Mouse (Mus musculus): ENCODE measurements around the gene Map3k6. TPM values are rescaled to one million over a fixed set of nuclear protein-coding genes. Genes with fewer than 3 reads are reported as not detected.

Gene Map3k6
- total and polyA plus RNA-seq, 2 experiments from 2014 or later = 2.7 to 13.8 TPM

GRCm38 (mm10) chr4:133227636-133228035, 13.0 kb upstream of the Map3k6 start:
- H3K9ac ChIP-seq (replicated peaks; ENCODE audit: low read depth, low read length) = no peak overlapping the region
- no peak for ATAC-seq (ENCODE audit: insufficient read depth, low read depth)
- H3K4me1 ChIP-seq (ENCODE audit: control insufficient read depth, insufficient read depth) = no peaks in the 10 kb centered on the region
- no peak overlapping the region for H3K27ac ChIP-seq (ENCODE audit: low read depth)
- TF ChIP-seq CTCF (IDR thresholded peaks at IDR 0.05; ENCODE audit: low read depth) = no peak
- no peak for TF ChIP-seq EP300 (IDR thresholded peaks at IDR 0.05; ENCODE audit: low read depth)
- no peak overlapping the region for H3K4me3 ChIP-seq (ENCODE audit: low read depth, low read length)
- no peaks in the 10 kb centered on the region for H3K27me3 ChIP-seq (ENCODE audit: control insufficient read depth, insufficient read depth, low read length)
- H3K4me2 ChIP-seq (ENCODE audit: low read depth, low read length) = no peak overlapping the region
- 73% methylated on average over 8 of the region's 8 CpGs for WGBS
- no peaks in the 10 kb centered on the region for H3K9me3 ChIP-seq (replicated peaks; ENCODE audit: control insufficient read depth, low read length)
- DNase-seq (ENCODE audit: low spot score) = no peak
- no peaks in the 10 kb centered on the region for H3K36me3 ChIP-seq (replicated peaks; ENCODE audit: control insufficient read depth, insufficient read depth, low read length)

GRCm38 (mm10) chr4:133229582-133229981, 11.0 kb upstream of the Map3k6 start:
- TF ChIP-seq CTCF (IDR thresholded peaks at IDR 0.05; ENCODE audit: low read depth) (no peak), EP300 (IDR thresholded peaks at IDR 0.05; ENCODE audit: low read depth) (no peak)
- no peaks in the 10 kb centered on the region for H3K9me3 ChIP-seq (replicated peaks; ENCODE audit: control insufficient read depth, low read length)

GRCm38 (mm10) chr4:133233285-133233976, 7.2 kb upstream of the Map3k6 start:
- DNase-seq (ENCODE audit: low spot score) = peak; percentile 46
- no peaks in the 10 kb centered on the region for H3K9me3 ChIP-seq (replicated peaks; ENCODE audit: control insufficient read depth, low read length)
- TF ChIP-seq CTCF (IDR thresholded peaks at IDR 0.05; ENCODE audit: low read depth) = peak; percentile 64
- TF ChIP-seq EP300 (IDR thresholded peaks at IDR 0.05; ENCODE audit: low read depth) = no peak
- no peaks in the 10 kb centered on the region for H3K36me3 ChIP-seq (replicated peaks; ENCODE audit: control insufficient read depth, insufficient read depth, low read length)
- no peaks in the 10 kb centered on the region for H3K4me1 ChIP-seq (ENCODE audit: control insufficient read depth, insufficient read depth)
- WGBS = 30% methylated on average over 10 of the region's 10 CpGs
- ATAC-seq (ENCODE audit: insufficient read depth, low read depth) = no peak
- H3K9ac ChIP-seq (replicated peaks; ENCODE audit: low read depth, low read length) = no peak overlapping the region
- no peaks in the 10 kb centered on the region for H3K27me3 ChIP-seq (ENCODE audit: control insufficient read depth, insufficient read depth, low read length)
- H3K4me3 ChIP-seq (ENCODE audit: low read depth, low read length) = no peak overlapping the region
- no peak overlapping the region for H3K27ac ChIP-seq (ENCODE audit: low read depth)
- H3K4me2 ChIP-seq (ENCODE audit: low read depth, low read length) = no peak overlapping the region

More at GRCm38 (mm10) chr4:133229582-133229981, 11.0 kb upstream of the Map3k6 start:
- no peaks in the 10 kb centered on the region for H3K4me1 ChIP-seq (ENCODE audit: control insufficient read depth, insufficient read depth)
- no peak overlapping the region for H3K4me2 ChIP-seq (ENCODE audit: low read depth, low read length)
- H3K27me3 ChIP-seq (ENCODE audit: control insufficient read depth, insufficient read depth, low read length) = no peaks in the 10 kb centered on the region
- DNase-seq (ENCODE audit: low spot score) (no peak), ATAC-seq (ENCODE audit: insufficient read depth, low read depth) (no peak)
- H3K36me3 ChIP-seq (replicated peaks; ENCODE audit: control insufficient read depth, insufficient read depth, low read length) = no peaks in the 10 kb centered on the region
- 82% methylated on average over 8 of the region's 8 CpGs for WGBS
- H3K4me3 ChIP-seq (ENCODE audit: low read depth, low read length) = no peak overlapping the region
- H3K9ac ChIP-seq (replicated peaks; ENCODE audit: low read depth, low read length) = no peak overlapping the region
- H3K27ac ChIP-seq (ENCODE audit: low read depth) = no peak overlapping the region

GRCm38 (mm10) chr4:133234771-133235170, 5.8 kb upstream of the Map3k6 start:
- Histone ChIP-seq H3K36me3 (replicated peaks; ENCODE audit: control insufficient read depth, insufficient read depth, low read length) (no peaks in the 10 kb centered on the region), H3K27me3 (ENCODE audit: control insufficient read depth, insufficient read depth, low read length) (no peaks in the 10 kb centered on the region), H3K27ac (ENCODE audit: low read depth) (no peak overlapping the region), H3K9me3 (replicated peaks; ENCODE audit: control insufficient read depth, low read length) (no peaks in the 10 kb centered on the region), H3K9ac (replicated peaks; ENCODE audit: low read depth, low read length) (no peak overlapping the region), H3K4me1 (ENCODE audit: control insufficient read depth, insufficient read depth) (no peaks in the 10 kb centered on the region), H3K4me2 (ENCODE audit: low read depth, low read length) (no peak overlapping the region), H3K4me3 (ENCODE audit: low read depth, low read length) (no peak overlapping the region)
- WGBS = 51% methylated on average over 5 of the region's 5 CpGs
- TF ChIP-seq EP300 (IDR thresholded peaks at IDR 0.05; ENCODE audit: low read depth) (no peak), CTCF (IDR thresholded peaks at IDR 0.05; ENCODE audit: low read depth) (no peak)
- no peak for DNase-seq (ENCODE audit: low spot score)
- ATAC-seq (ENCODE audit: insufficient read depth, low read depth) = no peak

- Histone ChIP-seq H3K36me3 (replicated peaks; ENCODE audit: control insufficient read depth, insufficient read depth, low read length) (no peaks in the 10 kb centered on the region), H3K9me3 (replicated peaks; ENCODE audit: control insufficient read depth, low read length) (no peaks in the 10 kb centered on the region), H3K27me3 (ENCODE audit: control insufficient read depth, insufficient read depth, low read length) (no peaks in the 10 kb centered on the region), H3K9ac (replicated peaks; ENCODE audit: low read depth, low read length) (no peak overlapping the region), H3K4me2 (ENCODE audit: low read depth, low read length) (no peak overlapping the region), H3K4me3 (ENCODE audit: low read depth, low read length) (no peak overlapping the region), H3K4me1 (ENCODE audit: control insufficient read depth, insufficient read depth) (no peaks in the 10 kb centered on the region), H3K27ac (ENCODE audit: low read depth) (no peak overlapping the region)
- WGBS = 78% methylated on average over 5 of the region's 5 CpGs
- DNase-seq (ENCODE audit: low spot score) (no peak), ATAC-seq (ENCODE audit: insufficient read depth, low read depth) (no peak)
- TF ChIP-seq CTCF (IDR thresholded peaks at IDR 0.05; ENCODE audit: low read depth) (no peak), EP300 (IDR thresholded peaks at IDR 0.05; ENCODE audit: low read depth) (no peak)
Measured at GRCm38 (mm10) chr4:133235415-133235814, 5.2 kb upstream of the Map3k6 start.

GRCm38 (mm10) chr4:133237911-133238310, 2.7 kb upstream of the Map3k6 start:
- ATAC-seq (ENCODE audit: insufficient read depth, low read depth) (no peak), DNase-seq (ENCODE audit: low spot score) (no peak)
- no peak overlapping the region for H3K4me3 ChIP-seq (ENCODE audit: low read depth, low read length)
- H3K4me2 ChIP-seq (ENCODE audit: low read depth, low read length) = no peak overlapping the region
- TF ChIP-seq EP300 (IDR thresholded peaks at IDR 0.05; ENCODE audit: low read depth) (no peak), CTCF (IDR thresholded peaks at IDR 0.05; ENCODE audit: low read depth) (no peak)
- no peak overlapping the region for H3K27ac ChIP-seq (ENCODE audit: low read depth)
- 0 out of 2 replicates have a peak, but pooled peaks cover 7% of the 10 kb centered on the region for H3K27me3 ChIP-seq (ENCODE audit: control insufficient read depth, insufficient read depth, low read length)
- no peak overlapping the region for H3K9ac ChIP-seq (replicated peaks; ENCODE audit: low read depth, low read length)
- H3K36me3 ChIP-seq (replicated peaks; ENCODE audit: control insufficient read depth, insufficient read depth, low read length) = no peaks in the 10 kb centered on the region
- WGBS = 44% methylated on average over 4 of the region's 4 CpGs
- no peaks in the 10 kb centered on the region for H3K4me1 ChIP-seq (ENCODE audit: control insufficient read depth, insufficient read depth)
- no peaks in the 10 kb centered on the region for H3K9me3 ChIP-seq (replicated peaks; ENCODE audit: control insufficient read depth, low read length)

Data from heart, postnatal 0 days (tissue).